Mouse (Mus musculus) kidney, postnatal 0 days (tissue): ENCODE data around the gene Tctn1. TPM values are rescaled to one million over a fixed set of nuclear protein-coding genes. Genes with fewer than 3 reads are reported as not detected.

ENCODE experiments used
- ATAC-seq: fragments of 200-750 bp; cut with Nextera tagmentation; replicated peaks from 2 replicates; pipeline ENCODE4 v1.8.0; 2017; ENCODE audit warnings: low read depth, moderate number of reproducible peaks, moderate TSS enrichment, moderate library complexity; ENCODE audit not compliant: low FRiP score
- DNase-seq: peaks from one replicate; pipeline ENCODE4 v3.0.0-alpha.2; 2016; ENCODE audit warnings: low spot score
- H3K27ac ChIP-seq: fragments of 300-500 bp; sonication (generic); 2 replicates; pipeline ENCODE4 v1.5.1; 2014; ENCODE audit warnings: mild to moderate bottlenecking
- H3K27me3 ChIP-seq: fragments of 300-500 bp; sonication (generic); 2 replicates; pipeline ENCODE4 v1.6.1; 2014; ENCODE audit warnings: low read length, mixed read lengths; ENCODE audit not compliant: insufficient read depth
- H3K36me3 ChIP-seq: fragments of 300-500 bp; sonication (generic); 2 replicates; pipeline ENCODE4 v1.6.1; 2014; ENCODE audit warnings: low read length, mixed read lengths; ENCODE audit not compliant: insufficient read depth
- H3K4me1 ChIP-seq: fragments of 300-500 bp; sonication (generic); replicated peaks from 2 replicates; pipeline ENCODE4 v1.6.1; 2014; ENCODE audit warnings: antibody characterized with exemption, low read length, mixed read lengths; ENCODE audit not compliant: insufficient read depth
- H3K4me2 ChIP-seq: fragments of 300-500 bp; sonication (generic); 2 replicates; pipeline ENCODE4 v1.6.1; 2014; ENCODE audit warnings: mild to moderate bottlenecking, low read length, moderate library complexity, mixed read lengths
- H3K4me3 ChIP-seq: fragments of 300-500 bp; sonication (generic); replicated peaks from 2 replicates; pipeline ENCODE4 v1.5.1; 2014; ENCODE audit warnings: low read depth, low read length
- H3K9ac ChIP-seq: fragments of 300-500 bp; sonication (generic); 2 replicates; pipeline ENCODE4 v1.6.1; 2014; ENCODE audit warnings: low read depth, low read length
- H3K9me3 ChIP-seq: fragments of 300-500 bp; sonication (generic); replicated peaks from 2 replicates; pipeline ENCODE4 v1.6.1; 2016; ENCODE audit warnings: low read length, inconsistent platforms, mixed read lengths
- CTCF ChIP-seq: IDR thresholded peaks from 2 replicates; pipeline ENCODE4 v1.5.1; 2016; ENCODE audit warnings: antibody characterized with exemption, low read depth, mild to moderate bottlenecking, moderate library complexity
- WGBS: fragments of 180-500 bp; shearing (Covaris S2); extraction: QIAGEN DNeasy Blood & Tissue Kit; methylation state at CpG from one replicate; pipeline ENCODE4 v1.1.7; 2014; 5-methylcytosine and 5-hydroxymethylcytosine counted together
- polyA plus RNA-seq: library from polyadenylated mRNA; unstranded; fragments of >200 nt; fragmentation: Nextera tagmentation; extraction: Ambion mirVana; gene quantifications from 2 replicates; pipeline ENCODE4 v1.2.1, GENCODE M21; 2015

Gene Tctn1
- 5.2 and 6.6 TPM in 2 replicates for polyA plus RNA-seq

DNA sequence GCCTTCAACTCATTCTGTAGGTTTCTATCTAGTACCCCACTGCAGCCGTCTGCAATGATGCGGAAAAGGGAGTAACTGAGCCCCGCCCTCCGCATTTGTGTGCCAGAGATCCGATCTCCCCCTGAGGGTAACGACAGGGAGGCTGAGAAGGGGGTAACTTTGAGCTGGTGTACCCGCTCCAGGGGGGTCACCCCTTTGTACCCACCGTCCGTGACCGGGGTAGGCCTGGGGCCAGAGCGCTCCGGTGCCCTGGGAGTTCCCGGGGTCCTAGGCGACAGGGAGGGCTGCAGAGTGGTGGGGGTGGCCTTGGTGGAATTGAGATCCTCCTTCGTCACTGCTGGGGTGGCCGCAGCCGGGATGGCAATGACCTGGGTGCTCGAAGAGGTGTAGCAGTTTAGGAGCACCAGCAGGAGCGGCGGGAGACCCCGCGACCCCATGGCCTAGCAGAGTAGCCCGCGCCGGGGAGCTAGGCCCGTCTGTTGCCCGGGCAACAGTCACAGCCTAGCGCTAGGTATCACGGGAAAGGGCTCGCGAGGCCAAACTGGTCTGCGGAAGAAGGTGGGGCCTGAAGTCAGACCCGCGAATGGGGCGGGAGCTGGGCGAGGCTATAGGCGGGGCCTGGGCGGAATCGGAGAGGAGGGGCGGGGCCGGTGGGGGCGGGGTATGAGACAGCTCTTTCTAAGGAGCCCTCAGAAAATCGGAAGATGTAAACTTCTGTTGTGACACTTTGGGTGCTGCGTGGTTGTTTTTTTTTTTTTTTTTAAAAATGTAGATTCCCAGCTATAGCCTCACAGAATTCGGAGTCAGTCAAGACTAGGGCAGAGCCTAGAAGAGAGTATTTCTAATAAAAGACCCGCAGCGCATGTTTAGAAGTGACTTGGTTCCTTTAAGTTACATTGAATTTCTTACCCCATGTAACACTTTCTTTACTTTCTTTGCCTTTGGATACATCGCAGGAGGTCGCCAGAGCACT is at the start of gene Tctn1:
Gene Tctn1, minus strand, starts transcription at position 528 of the 973 bp plus-strand sequence.
- Histone ChIP-seq H3K27ac (peak within 1 kb of the TSS; percentile 78), H3K4me2 (peak within 1 kb of the TSS; percentile 79), H3K36me3 (peaks cover 1% of the 10 kb centered on the region; the same call in 1 of the 2 replicates), H3K27me3 (no peaks in the 10 kb centered on the region), H3K9ac (peak within 1 kb of the TSS; percentile 78), H3K4me3 (peak within 1 kb of the TSS; percentile 92), H3K4me1 (no peaks in the 10 kb centered on the region; the same call in 1 of the 2 replicates), H3K9me3 (no peaks in the 10 kb centered on the region)
- DNase-seq: peak; percentile 99
- peak; percentile 98 for ATAC-seq
- WGBS: under 1% methylated on average over 48 of the region's 49 CpGs
- TF ChIP-seq CTCF: no peak

DNA sequence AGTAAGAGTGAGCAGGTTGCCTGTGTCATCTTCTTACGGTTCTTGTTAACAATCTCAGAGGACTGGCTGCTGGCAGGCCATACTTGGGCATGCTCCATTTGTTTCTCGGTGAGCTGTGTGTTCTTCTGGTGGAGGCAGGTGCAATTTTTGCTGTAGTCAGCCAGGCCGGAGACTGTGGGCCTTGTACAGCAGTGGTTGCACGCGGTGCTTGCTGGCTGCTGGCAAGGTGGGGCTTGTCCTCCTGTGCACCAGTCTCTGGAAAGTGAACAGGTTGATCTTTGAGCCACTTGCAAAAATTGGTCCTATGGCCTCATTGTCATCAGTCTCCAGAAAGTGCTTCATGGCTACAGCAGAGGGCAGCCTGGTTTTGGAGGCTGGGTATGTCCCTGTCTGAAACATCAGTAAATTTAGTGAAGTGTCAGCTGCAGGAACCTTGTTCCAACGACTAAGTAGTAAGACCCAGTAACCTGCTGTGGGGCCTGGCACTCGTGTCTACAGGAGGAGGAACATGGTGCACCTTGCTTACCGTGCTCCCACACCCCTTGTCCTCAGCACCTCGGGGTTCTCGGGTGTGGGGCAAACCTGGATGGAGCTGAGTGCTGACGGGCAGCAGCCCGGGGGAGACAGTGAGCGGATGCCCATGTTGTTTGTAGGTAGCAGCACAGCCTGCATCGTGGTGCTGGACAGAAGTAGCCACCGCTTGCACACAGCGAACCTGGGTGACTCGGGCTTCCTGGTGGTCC is 48.9 kb upstream of the Tctn1 start:
- Histone ChIP-seq H3K36me3 (peaks cover 25% of the 10 kb centered on the region), H3K4me3 (no peak overlapping the region), H3K9ac (no peak overlapping the region), H3K27me3 (no peaks in the 10 kb centered on the region), H3K27ac (no peak overlapping the region), H3K9me3 (no peaks in the 10 kb centered on the region), H3K4me2 (no peak overlapping the region), H3K4me1 (peaks cover 10% of the 10 kb centered on the region; the same call in 1 of the 2 replicates)
- WGBS: 79% methylated on average over 17 of the region's 17 CpGs
- DNase-seq: no peak
- ATAC-seq: no peak
- TF ChIP-seq CTCF: no peak

DNA sequence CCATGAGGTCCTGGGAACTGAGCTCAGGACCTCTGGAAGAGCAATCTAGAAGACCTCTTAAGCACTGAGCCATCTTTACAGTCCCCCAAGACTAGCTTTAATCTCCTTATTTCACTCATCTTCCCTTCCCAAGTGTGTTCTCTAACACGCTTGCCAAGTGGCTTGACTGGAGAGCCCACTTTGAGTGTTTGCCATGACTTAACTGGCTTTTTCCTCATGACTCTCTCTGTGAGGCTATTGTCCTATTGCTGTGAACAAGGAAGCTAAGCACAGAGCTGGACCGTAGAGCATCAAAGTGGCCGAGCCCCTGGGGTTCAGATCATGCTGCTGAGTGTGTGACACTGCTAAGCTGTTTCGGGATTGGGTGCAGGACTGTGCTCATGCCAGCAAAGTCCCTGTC is 48.1 kb upstream of the Tctn1 start:
- Histone ChIP-seq H3K36me3 (peaks cover 20% of the 10 kb centered on the region), H3K27me3 (no peaks in the 10 kb centered on the region), H3K4me3 (no peak overlapping the region), H3K27ac (no peak overlapping the region), H3K9me3 (no peaks in the 10 kb centered on the region), H3K9ac (no peak overlapping the region), H3K4me2 (no peak overlapping the region), H3K4me1 (peaks cover 10% of the 10 kb centered on the region; the same call in 1 of the 2 replicates)
- DNase-seq (no peak), ATAC-seq (no peak)
- TF ChIP-seq CTCF: no peak
- WGBS: 93% methylated on average over 4 of the region's 4 CpGs

DNA sequence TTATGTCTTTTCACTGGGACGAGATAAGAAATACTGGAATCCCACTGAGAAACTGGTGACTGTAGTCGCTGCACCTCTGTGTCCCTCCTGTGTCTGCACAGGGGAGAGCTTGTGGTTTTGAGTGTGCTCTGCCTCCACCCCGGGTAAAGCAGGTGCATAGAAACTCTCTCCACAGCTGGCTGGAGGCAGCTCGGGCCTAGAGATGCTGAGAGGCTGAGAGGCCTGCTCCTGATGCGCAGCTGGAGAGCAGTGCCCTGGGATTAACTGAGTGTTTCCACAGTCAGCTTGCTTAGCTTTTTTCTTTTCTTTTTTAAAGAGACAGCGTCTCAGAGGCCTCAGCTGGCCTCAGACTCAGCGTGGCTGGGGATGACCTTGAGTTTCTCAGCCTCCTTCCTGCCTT is 47.4 kb upstream of the Tctn1 start:
- WGBS: 70% methylated on average over 7 of the region's 7 CpGs
- no peaks in the 10 kb centered on the region for H3K27me3 ChIP-seq
- no peak overlapping the region for H3K4me2 ChIP-seq
- H3K27ac ChIP-seq: no peak overlapping the region
- peaks cover 10% of the 10 kb centered on the region; the same call in 1 of the 2 replicates for H3K4me1 ChIP-seq
- peaks cover 14% of the 10 kb centered on the region for H3K36me3 ChIP-seq
- H3K9ac ChIP-seq: no peak overlapping the region
- ATAC-seq (no peak), DNase-seq (no peak)
- TF ChIP-seq CTCF: no peak
- H3K4me3 ChIP-seq: no peak overlapping the region
- H3K9me3 ChIP-seq: no peaks in the 10 kb centered on the region

DNA sequence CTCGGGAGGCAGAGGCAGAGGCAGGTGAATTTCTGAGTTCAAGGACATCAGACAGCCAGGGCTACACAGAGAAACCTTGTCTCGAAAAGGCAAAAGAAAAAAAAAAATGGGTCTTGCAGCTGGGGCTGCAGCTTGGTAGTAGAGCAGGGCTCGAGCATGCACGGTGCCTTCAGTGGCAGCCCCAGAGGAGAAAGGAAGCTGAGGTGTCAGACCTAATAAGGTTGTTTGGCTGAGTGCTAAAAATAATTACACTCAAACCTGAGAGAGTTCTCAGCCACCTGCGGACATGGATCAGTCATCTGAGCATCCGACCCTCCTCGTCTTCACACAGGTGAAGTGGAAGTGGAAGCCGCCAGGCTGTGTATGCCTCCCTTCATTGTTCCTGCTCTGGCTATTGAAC is 46.4 kb upstream of the Tctn1 start:
- no peaks in the 10 kb centered on the region for H3K9me3 ChIP-seq
- no peak for DNase-seq
- peaks cover 14% of the 10 kb centered on the region for H3K36me3 ChIP-seq
- 77% methylated on average over 8 of the region's 8 CpGs for WGBS
- ATAC-seq: no peak
- H3K4me2 ChIP-seq: no peak overlapping the region
- no peaks in the 10 kb centered on the region for H3K27me3 ChIP-seq
- no peak overlapping the region for H3K9ac ChIP-seq
- TF ChIP-seq CTCF: no peak
- H3K4me3 ChIP-seq: no peak overlapping the region
- peaks cover 10% of the 10 kb centered on the region; the same call in 1 of the 2 replicates for H3K4me1 ChIP-seq
- no peak overlapping the region for H3K27ac ChIP-seq

DNA sequence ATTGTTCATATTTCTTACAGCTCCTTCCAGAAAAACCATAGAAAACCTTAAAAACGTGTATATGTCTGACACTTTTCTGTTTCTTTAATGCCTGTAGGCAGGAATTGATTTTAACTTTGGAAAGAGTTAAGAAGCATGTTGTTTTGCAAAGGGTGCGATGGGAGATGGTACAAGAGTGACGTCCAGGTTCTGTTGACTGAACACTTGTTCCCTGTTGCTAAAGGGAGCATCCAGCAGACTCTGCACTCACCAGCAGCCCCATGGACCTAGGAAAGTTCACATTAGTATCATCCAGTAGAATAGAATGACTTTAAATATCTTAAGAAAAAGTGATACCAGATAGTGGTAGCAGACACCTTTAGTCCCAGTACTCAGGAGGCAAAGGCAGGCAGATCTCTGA is 42.3 kb upstream of the Tctn1 start:
- DNase-seq: no peak
- no peak overlapping the region for H3K27ac ChIP-seq
- no peaks in the 10 kb centered on the region for H3K9me3 ChIP-seq
- no peak overlapping the region for H3K4me3 ChIP-seq
- no peak for TF ChIP-seq CTCF
- no peaks in the 10 kb centered on the region for H3K27me3 ChIP-seq
- no peak overlapping the region for H3K9ac ChIP-seq
- peaks cover 5% of the 10 kb centered on the region for H3K36me3 ChIP-seq
- 90% methylated on average over 3 of the region's 3 CpGs for WGBS
- no peak for ATAC-seq
- peaks cover 11% of the 10 kb centered on the region; the same call in 1 of the 2 replicates for H3K4me1 ChIP-seq
- H3K4me2 ChIP-seq: no peak overlapping the region
